Mouse (Mus musculus): Measurements from ENCODE around the gene Bcl2a1b. TPM values are rescaled to one million over a fixed set of nuclear protein-coding genes. Genes with fewer than 3 reads are reported as not detected.

The Bcl2a1b gene
- total and polyA plus RNA-seq, 2 experiments from 2014 or later: 0.16 to 2.4 TPM

- ATAC-seq: no peak
- DNase-seq (ENCODE audit: low spot score): no peak
- Histone ChIP-seq H3K9me3 (ENCODE audit: low read length) (no peaks in the 10 kb centered on the region), H3K27ac (no peak overlapping the region), H3K4me1 (ENCODE audit: insufficient read depth, low read length) (no peaks in the 10 kb centered on the region), H3K27me3 (ENCODE audit: insufficient read depth, low read length) (no peaks in the 10 kb centered on the region), H3K9ac (replicated peaks; ENCODE audit: low read length) (no peak overlapping the region), H3K4me3 (ENCODE audit: low read length) (no peak overlapping the region), H3K36me3 (ENCODE audit: insufficient read depth, low read length) (no peaks in the 10 kb centered on the region), H3K4me2 (ENCODE audit: low read depth, low read length) (no peak overlapping the region)
- no peak for TF ChIP-seq CTCF (IDR thresholded peaks at IDR 0.05; ENCODE audit: low read depth)
- WGBS: 91% methylated on average over 12 of the region's 12 CpGs
These were observed 57.7 kb downstream of the Bcl2a1b start for GRCm38 (mm10) chr9:89256556-89257335.

Other genes starting within 250 kb of the Bcl2a1b start
- gene Bcl2a1a, start 242.3 kb upstream of the Bcl2a1b start, total RNA-seq (2014; rRNA removed): not detected in 2 replicates
- not detected in 2 replicates for gene Bcl2a1a, start 242.3 kb upstream of the Bcl2a1b start, polyA plus RNA-seq (2015; fragmentation: Nextera tagmentation; extraction: Ambion mirVana)
- 0.07 TPM in 1 of 2 replicates, not detected in the other for gene Trim43b, start 106.4 kb upstream of the Bcl2a1b start, total RNA-seq (2014; rRNA removed)
- gene Trim43b, start 106.4 kb upstream of the Bcl2a1b start, polyA plus RNA-seq (2015; fragmentation: Nextera tagmentation; extraction: Ambion mirVana): not detected in 2 replicates
- 2.0 TPM in 1 of 2 replicates, not detected in the other for gene Gm29094, start 170 bp downstream of the Bcl2a1b start, total RNA-seq (2014; rRNA removed)
- not detected in 2 replicates for gene Gm29094, start 170 bp downstream of the Bcl2a1b start, polyA plus RNA-seq (2015; fragmentation: Nextera tagmentation; extraction: Ambion mirVana)
- gene Mthfs, start 11.5 kb downstream of the Bcl2a1b start, total RNA-seq (2014; rRNA removed): 5.3 and 11.1 TPM in 2 replicates
- 22.5 and 23.7 TPM in 2 replicates for gene Mthfs, start 11.5 kb downstream of the Bcl2a1b start, polyA plus RNA-seq (2015; fragmentation: Nextera tagmentation; extraction: Ambion mirVana)